Mouse (Mus musculus): Measurements from ENCODE around the gene Slitrk5. TPM values are rescaled to one million over a fixed set of nuclear protein-coding genes. Genes with fewer than 3 reads are reported as not detected.
A peak's percentile ranks its signal among the peaks of the same experiment; 100 is the strongest.
"Not testable (repeated sequence)": the region's sequence is repeated elsewhere in the genome, so short reads cannot be mapped to it uniquely, and the experiment has no call there.

Slitrk5 gene
- total RNA-seq (2021), result 10 to 100 TPM; 88.7 to 92.8 TPM

DNA sequence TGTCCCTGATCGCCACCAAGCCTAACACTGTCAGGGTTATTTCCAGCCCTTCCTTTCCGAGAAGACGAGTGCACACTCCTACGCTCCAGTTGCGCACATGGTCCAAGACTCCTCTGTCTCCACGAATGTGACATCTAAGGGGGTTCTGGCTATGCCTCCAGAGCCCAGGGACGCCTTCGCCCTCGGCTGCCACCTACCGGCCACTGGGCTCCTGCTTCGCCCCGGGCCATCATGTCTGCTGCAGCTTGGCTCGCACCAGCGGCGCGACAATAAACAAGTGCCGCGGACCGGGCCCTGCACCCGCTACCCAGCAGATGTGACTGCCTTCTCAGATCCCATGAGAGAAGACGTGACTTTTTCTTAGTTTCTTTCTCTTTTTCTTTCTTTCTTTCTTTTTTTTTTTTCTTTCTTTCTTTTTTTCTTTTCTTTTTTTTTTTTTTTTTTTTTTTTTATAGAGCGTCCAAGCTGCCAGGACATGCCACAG is at the start of gene Slitrk5:
TSS of gene Slitrk5 (plus strand) at position 434 of the 484 bp plus-strand sequence.
- intact Hi-C loops (cut with DNase I), result loop anchor here (10.0 kb wide), 1 partner anchor 1800 kb away; no protein-coding TSS in a partner anchor
- DNase-seq, result peak; percentile 96

DNA sequence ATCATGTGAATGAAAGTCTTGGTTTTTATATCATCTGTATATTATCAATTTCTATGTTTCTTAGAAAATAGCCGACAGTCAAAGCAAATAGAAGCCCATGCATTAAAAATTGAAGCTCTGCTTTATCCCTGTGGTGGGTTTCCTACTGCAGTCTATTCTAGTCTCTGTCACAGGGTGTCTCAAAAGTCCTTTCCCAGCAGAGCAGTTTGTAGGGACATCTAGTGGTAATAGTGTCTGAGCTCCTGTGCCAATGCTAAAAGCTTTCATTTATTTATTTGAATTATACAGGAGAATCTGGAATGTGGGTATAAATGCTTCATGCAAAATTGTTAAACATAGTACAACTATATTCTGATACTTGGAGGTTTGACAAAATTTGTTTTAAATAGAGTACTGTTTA is 2.0 kb upstream of the Slitrk5 start:
- intact Hi-C loops (cut with DNase I), result loop anchor here (2.0 to 10.0 kb wide), 3 partner anchors 522 to 1798 kb away; no protein-coding TSS in a partner anchor
- no peak for DNase-seq

DNA sequence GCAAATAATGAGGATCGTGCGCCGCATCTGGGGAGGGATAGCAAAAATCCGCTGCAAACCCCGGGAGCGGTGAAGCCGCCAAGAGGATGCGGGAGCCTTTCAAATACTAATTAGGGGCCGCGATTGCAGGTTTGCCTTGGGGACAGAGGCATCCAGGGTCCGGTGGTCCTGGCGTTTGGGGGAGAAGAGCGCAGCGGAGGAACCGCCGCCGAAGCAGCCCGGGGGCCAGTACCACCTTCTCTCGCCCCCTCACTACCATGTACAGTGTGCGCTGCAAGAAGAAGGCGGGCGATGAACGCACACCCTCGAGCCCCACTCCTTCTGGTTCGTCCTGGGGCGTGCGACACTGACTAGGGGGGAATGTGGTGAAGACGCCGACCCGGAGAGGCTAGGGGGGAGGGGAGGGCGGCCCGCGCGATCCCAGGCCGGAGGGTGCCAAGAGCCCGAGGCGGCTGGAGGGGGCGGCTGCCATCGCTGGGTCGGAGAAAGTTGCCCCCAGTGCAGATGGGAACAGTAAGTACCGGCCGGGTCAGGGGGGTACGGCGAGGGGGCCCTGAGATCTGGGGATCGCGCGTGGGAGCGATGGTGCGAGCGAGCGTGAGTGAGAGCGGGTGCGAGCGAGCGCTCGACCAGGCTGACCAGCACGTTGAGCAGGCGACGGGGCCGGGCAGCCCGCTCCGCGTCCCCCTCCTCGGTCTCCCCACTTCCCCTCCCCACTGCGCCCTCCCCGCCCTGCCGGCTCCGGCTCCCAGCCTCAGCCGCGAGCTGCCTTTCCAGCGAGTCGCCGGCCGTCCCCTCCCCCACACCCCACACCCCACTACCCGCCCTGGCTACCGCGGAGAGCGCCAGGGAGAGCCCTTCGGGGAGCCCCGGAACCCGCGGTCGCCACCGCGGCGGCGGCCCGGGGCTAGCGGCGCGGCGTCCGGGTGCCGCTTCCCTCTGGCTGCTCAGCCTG is 591 bp downstream of the Slitrk5 start:
- DNase-seq, result peak; percentile 84
- intact Hi-C loops (cut with DNase I), result loop anchor here (10.0 kb wide), 1 partner anchor 1801 kb away; no protein-coding TSS in a partner anchor

DNA sequence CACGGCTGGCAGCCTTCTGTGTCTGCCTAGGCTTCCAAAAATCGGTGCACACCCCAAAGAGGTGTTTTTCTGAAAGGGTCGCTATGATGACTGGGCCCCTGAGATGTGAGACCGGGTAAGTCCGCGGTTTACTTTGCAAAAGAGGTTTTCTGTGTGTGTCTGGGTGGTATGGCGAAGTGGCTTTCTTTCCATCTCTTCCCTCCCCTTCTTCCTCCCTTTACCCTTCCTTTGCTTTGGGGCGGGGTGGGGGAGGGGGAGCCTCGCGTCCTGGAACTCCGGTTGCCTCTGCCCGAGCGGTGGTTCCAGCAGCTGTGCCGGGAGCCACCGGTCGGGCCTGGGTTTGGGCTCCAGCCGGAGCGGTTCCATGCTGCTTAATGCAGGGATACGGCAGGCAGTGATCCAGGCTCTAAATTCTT is 1.3 kb downstream of the Slitrk5 start:
- intact Hi-C loops (cut with DNase I), result loop anchor here (10.0 kb wide), 1 partner anchor 1801 kb away; no protein-coding TSS in a partner anchor
- peak; percentile 75 for DNase-seq

GRCm38 (mm10) chr14:111676851-111677291 is 2.0 kb downstream of the Slitrk5 start:
- DNase-seq, result peak; percentile 43
- intact Hi-C loops (cut with DNase I), result loop anchor here (10.0 kb wide), 1 partner anchor 1802 kb away; no protein-coding TSS in a partner anchor

DNA sequence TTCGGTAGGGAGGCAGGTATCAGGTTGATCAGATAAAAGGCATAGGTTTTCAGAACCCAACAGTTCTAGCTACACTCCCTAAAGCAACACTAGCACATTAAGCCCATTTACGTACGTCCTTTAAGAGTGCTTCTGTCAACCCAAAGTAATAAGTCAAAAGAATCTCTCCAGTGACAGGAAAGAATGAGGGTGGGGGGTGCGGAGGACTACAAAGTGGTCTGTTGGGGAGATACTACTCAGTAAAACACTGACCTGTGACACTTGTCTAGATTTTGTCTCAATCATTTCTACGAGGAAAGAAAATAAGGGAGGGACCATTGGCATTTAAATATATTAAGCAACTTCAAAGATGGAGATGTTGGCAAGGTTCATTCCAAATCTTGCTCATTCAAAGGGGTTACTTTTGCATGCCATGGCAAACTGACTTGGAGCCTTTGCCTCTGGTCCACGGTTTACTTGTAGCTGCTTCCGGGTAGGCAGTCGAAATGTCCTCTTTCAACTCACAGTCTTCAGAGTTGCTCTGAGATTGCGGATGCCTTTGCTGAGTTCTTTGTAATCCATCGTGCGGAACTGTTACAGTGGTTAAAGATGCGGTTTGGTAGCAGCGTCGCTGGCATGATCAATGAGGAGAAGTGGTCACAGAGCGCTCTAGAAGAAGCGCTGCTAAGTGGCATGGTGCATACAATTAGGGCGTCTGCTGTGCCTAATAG is 2.6 kb downstream of the Slitrk5 start:
- intact Hi-C loops (cut with DNase I), result loop anchor here (10.0 kb wide), 1 partner anchor 1803 kb away; no protein-coding TSS in a partner anchor
- no peak for DNase-seq

DNA sequence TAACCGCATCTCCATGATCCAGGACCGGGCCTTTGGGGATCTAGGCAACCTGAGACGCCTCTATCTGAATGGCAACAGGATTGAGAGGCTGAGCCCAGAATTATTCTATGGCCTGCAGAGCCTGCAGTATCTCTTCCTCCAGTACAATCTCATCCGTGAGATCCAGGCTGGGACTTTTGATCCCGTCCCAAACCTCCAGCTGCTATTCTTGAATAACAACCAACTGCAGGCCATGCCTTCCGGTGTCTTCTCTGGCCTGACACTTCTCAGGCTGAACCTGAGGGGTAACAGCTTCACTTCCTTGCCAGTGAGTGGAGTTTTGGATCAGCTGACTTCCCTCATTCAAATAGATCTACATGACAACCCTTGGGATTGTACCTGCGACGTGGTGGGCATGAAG is 5.4 kb downstream of the Slitrk5 start:
- DNase-seq, result peak; percentile 24
- intact Hi-C loops (cut with DNase I), result no loop called here

DNA sequence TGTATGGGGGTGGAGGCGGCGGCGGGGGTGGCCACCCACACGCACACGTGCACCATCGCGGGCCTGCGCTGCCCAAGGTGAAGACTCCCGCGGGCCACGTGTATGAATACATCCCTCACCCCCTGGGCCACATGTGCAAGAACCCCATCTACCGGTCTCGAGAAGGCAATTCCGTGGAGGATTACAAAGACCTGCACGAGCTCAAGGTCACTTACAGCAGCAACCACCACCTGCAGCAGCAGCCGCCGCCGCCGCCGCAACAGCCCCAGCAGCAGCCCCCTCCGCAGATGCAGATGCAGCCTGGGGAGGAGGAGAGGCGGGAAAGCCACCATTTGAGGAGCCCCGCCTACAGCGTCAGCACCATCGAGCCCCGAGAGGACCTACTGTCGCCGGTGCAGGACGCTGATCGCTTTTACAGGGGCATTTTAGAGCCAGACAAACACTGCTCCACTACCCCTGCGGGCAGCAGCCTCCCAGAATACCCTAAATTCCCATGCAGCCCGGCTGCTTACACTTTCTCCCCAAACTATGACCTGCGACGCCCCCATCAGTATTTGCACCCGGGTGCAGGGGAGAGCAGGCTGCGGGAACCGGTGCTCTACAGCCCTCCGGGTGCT is 6.3 kb downstream of the Slitrk5 start:
- intact Hi-C loops (cut with DNase I), result no loop called here

GRCm38 (mm10) chr14:111681773-111682172 is 6.9 kb downstream of the Slitrk5 start:
- DNase-seq, result no peak
- intact Hi-C loops (cut with DNase I), result no loop called here

More for the DNA sequence above, 6.3 kb downstream of the Slitrk5 start:
- peak; percentile 46 for DNase-seq

DNA sequence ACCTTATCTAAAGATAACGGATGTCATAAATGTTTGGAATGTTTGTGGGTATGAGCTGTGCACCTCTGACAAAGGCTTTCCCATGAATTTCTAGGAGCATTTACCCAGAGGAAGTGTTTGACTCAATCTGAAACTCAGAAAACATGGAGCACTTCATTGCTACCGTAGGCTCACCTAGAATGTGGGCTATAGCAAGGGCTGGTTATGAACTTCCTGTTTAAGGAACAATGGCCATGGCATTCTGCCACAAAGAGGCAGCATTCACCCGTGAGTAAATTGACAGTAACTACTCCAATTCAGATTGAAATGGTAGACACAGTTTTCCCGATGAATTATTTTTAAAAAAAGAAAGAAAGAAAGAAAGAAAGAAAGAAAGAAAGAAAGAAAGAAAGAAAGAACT is 8.6 kb downstream of the Slitrk5 start:
- DNase-seq, result no peak
- intact Hi-C loops (cut with DNase I), result no loop called here

- DNase-seq; intact Hi-C loops (cut with DNase I): not testable (repeated sequence)
These were observed 15.2 kb downstream of the Slitrk5 start for GRCm38 (mm10) chr14:111690139-111690538.

- intact Hi-C loops (cut with DNase I), result no loop called here
- DNase-seq, result no peak
These were observed 54.9 kb downstream of the Slitrk5 start for GRCm38 (mm10) chr14:111729833-111730232.

Data from left cerebral cortex, postnatal 4 days (tissue).